Comparison of ENCODE assay signal across 8 mouse cellular contexts in genomic region chr7:90460930-90461329, GRCm38 (mm10). TPM values are rescaled to one million over a fixed set of nuclear protein-coding genes. Genes with fewer than 3 reads are reported as not detected.
DNase-seq lines count a peak whose midpoint lies in the region; ATAC-seq and TF ChIP-seq lines count a peak whose summit lies in the region.

No protein-coding gene starts in this region.

- H3K4me1 ChIP-seq in forebrain, embryonic 12.5 days: peaks cover 9% of the 10 kb centered on the region
- H3K4me1 ChIP-seq in forebrain, embryonic 13.5 days: peaks cover 6% of the 10 kb centered on the region
- peaks cover 17% of the 10 kb centered on the region for H3K4me1 ChIP-seq in embryonic facial prominence, embryonic 10.5 days
- peaks cover 5% of the 10 kb centered on the region for H3K4me1 ChIP-seq in intestine, embryonic 14.5 days (replicated peaks; ENCODE audit: control insufficient read depth, insufficient read depth, low read length)
- H3K4me1 ChIP-seq in stomach, postnatal 0 days (replicated peaks; ENCODE audit: control insufficient read depth, insufficient read depth): peaks cover 2% of the 10 kb centered on the region; the same call in 1 of the 2 replicates

- peaks cover 8% of the 10 kb centered on the region; the same call in 1 of the 2 replicates for H3K27me3 ChIP-seq in forebrain, embryonic 12.5 days
- 0 out of 2 replicates have a peak, but pooled peaks cover 2% of the 10 kb centered on the region for H3K27me3 ChIP-seq in forebrain, embryonic 13.5 days
- H3K27me3 ChIP-seq in embryonic facial prominence, embryonic 10.5 days (replicated peaks; ENCODE audit: low read depth, poor library complexity, severe bottlenecking): no peaks in the 10 kb centered on the region
- H3K27me3 ChIP-seq in intestine, embryonic 14.5 days (replicated peaks; ENCODE audit: control insufficient read depth, insufficient read depth, low read length): no peaks in the 10 kb centered on the region
- H3K27me3 ChIP-seq in stomach, postnatal 0 days (ENCODE audit: control insufficient read depth, insufficient read depth, low read length): no peaks in the 10 kb centered on the region

- H3K4me3 ChIP-seq in forebrain, embryonic 12.5 days (replicated peaks): no peak overlapping the region
- H3K4me3 ChIP-seq in forebrain, embryonic 13.5 days: no peak overlapping the region
- peak overlapping the region; percentile 13 for H3K4me3 ChIP-seq in embryonic facial prominence, embryonic 10.5 days
- H3K4me3 ChIP-seq in intestine, embryonic 14.5 days (ENCODE audit: low read depth, low read length): no peak overlapping the region
- H3K4me3 ChIP-seq in stomach, postnatal 0 days (ENCODE audit: low read depth, low read length): no peak overlapping the region

- H3K9me3 ChIP-seq in forebrain, embryonic 12.5 days: no peaks in the 10 kb centered on the region
- H3K9me3 ChIP-seq in forebrain, embryonic 13.5 days (replicated peaks): no peaks in the 10 kb centered on the region
- H3K9me3 ChIP-seq in embryonic facial prominence, embryonic 10.5 days: no peaks in the 10 kb centered on the region
- H3K9me3 ChIP-seq in intestine, embryonic 14.5 days (ENCODE audit: control insufficient read depth, low read length): no peaks in the 10 kb centered on the region
- H3K9me3 ChIP-seq in stomach, postnatal 0 days (ENCODE audit: control insufficient read depth, low read length): no peaks in the 10 kb centered on the region

- no peaks in the 10 kb centered on the region for H3K36me3 ChIP-seq in forebrain, embryonic 12.5 days (replicated peaks)
- H3K36me3 ChIP-seq in forebrain, embryonic 13.5 days (ENCODE audit: poor library complexity, severe bottlenecking): no peaks in the 10 kb centered on the region
- no peaks in the 10 kb centered on the region for H3K36me3 ChIP-seq in embryonic facial prominence, embryonic 10.5 days (replicated peaks)
- no peaks in the 10 kb centered on the region for H3K36me3 ChIP-seq in intestine, embryonic 14.5 days (ENCODE audit: control insufficient read depth, insufficient read depth, low read length)
- H3K36me3 ChIP-seq in stomach, postnatal 0 days (ENCODE audit: control insufficient read depth, insufficient read depth, low read length): no peaks in the 10 kb centered on the region

- no peak overlapping the region for H3K9ac ChIP-seq in forebrain, embryonic 12.5 days
- H3K9ac ChIP-seq in forebrain, embryonic 13.5 days: no peak overlapping the region
- H3K9ac ChIP-seq in intestine, embryonic 14.5 days (ENCODE audit: low read length): no peak overlapping the region
- H3K9ac ChIP-seq in stomach, postnatal 0 days (ENCODE audit: low read length): peak overlapping the region; percentile 23; the same call in 1 of the 2 replicates

- ATAC-seq in forebrain, embryonic 12.5 days (ENCODE audit: low FRiP score): no peak
- no peak for ATAC-seq in forebrain, embryonic 13.5 days
- peak; percentile 37 for ATAC-seq in CD4-positive, CD25-positive, alpha-beta regulatory T cell, adult 4 months
- ATAC-seq in intestine, embryonic 14.5 days (replicated peaks; ENCODE audit: low FRiP score, low TSS enrichment, low read depth): no peak
- ATAC-seq in stomach, postnatal 0 days (ENCODE audit: low FRiP score, low TSS enrichment): 0 out of 2 replicates have a peak, but pooled peaks have one; percentile 26

- peak; percentile 50 for DNase-seq in embryonic facial prominence, embryonic 10.5 days (ENCODE audit: low spot score)
- peak; percentile 56 for DNase-seq in intestine, embryonic 14.5 days (ENCODE audit: low spot score)
- DNase-seq in lung, postnatal 14 days: peak; percentile 49
- peak; percentile 55 for DNase-seq in stomach, postnatal 0 days (ENCODE audit: low spot score)
- no peak for DNase-seq in ovary, adult 18-20 months (ENCODE audit: low spot score)

- peak overlapping the region; percentile 22; the same call in 1 of the 2 replicates for H3K4me2 ChIP-seq in forebrain, embryonic 12.5 days
- no peak overlapping the region for H3K4me2 ChIP-seq in forebrain, embryonic 13.5 days
- H3K4me2 ChIP-seq in intestine, embryonic 14.5 days (ENCODE audit: low read length): no peak overlapping the region
- no peak overlapping the region; the same call in 1 of the 2 replicates for H3K4me2 ChIP-seq in stomach, postnatal 0 days (replicated peaks; ENCODE audit: low read depth)

- WGBS in forebrain, embryonic 12.5 days: 19% methylated on average over 14 of the region's 14 CpGs
- WGBS in forebrain, embryonic 13.5 days: 24% methylated on average over 14 of the region's 14 CpGs
- WGBS in embryonic facial prominence, embryonic 10.5 days: 20% methylated on average over 14 of the region's 14 CpGs
- 20% methylated on average over 14 of the region's 14 CpGs for WGBS in intestine, embryonic 14.5 days
- 20% methylated on average over 14 of the region's 14 CpGs for WGBS in stomach, postnatal 0 days

- TF ChIP-seq EP300 in stomach, postnatal 0 days (optimal IDR thresholded peaks at IDR 0.05): no peak

- TF ChIP-seq CTCF in stomach, postnatal 0 days (IDR thresholded peaks at IDR 0.05; ENCODE audit: low read depth): peak; percentile 62

- H3K27ac ChIP-seq in forebrain, embryonic 12.5 days: no peak overlapping the region
- no peak overlapping the region for H3K27ac ChIP-seq in forebrain, embryonic 13.5 days
- H3K27ac ChIP-seq in embryonic facial prominence, embryonic 10.5 days (replicated peaks): no peak overlapping the region
- no peak overlapping the region for H3K27ac ChIP-seq in intestine, embryonic 14.5 days (ENCODE audit: low read depth)
- no peak overlapping the region for H3K27ac ChIP-seq in stomach, postnatal 0 days (replicated peaks)

RNA-seq across cellular contexts. Expression of gene Tmem126a, which starts 3.9 kb away (rescaled TPM):
- 113 and 119 TPM in 2 replicates for polyA plus RNA-seq in forebrain, embryonic 12.5 days (2016; fragmentation: Nextera tagmentation; extraction: Ambion mirVana)
- 123 and 127 TPM in 2 replicates for polyA plus RNA-seq in forebrain, embryonic 13.5 days (2015; fragmentation: Nextera tagmentation; extraction: Ambion mirVana)
- 10 to 100 TPM; 67.2 to 77.1 TPM for polyA plus RNA-seq in CD4-positive, CD25-positive, alpha-beta regulatory T cell, adult 4 months (2017; shearing (Covaris generic))
- 119 and 120 TPM in 2 replicates for polyA plus RNA-seq in embryonic facial prominence, embryonic 10.5 days (2016; fragmentation: Nextera tagmentation; extraction: Ambion mirVana)
- polyA plus RNA-seq in intestine, embryonic 14.5 days (2014; fragmentation: Nextera tagmentation; extraction: Ambion mirVana): 118 and 124 TPM in 2 replicates
- 85.9 and 86.5 TPM in 2 replicates for polyA plus RNA-seq in stomach, postnatal 0 days (2015; fragmentation: Nextera tagmentation; extraction: Ambion mirVana)

RNA-seq across cellular contexts. Expression of gene Tmem126b, which starts 14.9 kb away (rescaled TPM):
- polyA plus RNA-seq in forebrain, embryonic 12.5 days (2016; fragmentation: Nextera tagmentation; extraction: Ambion mirVana): 33.0 and 36.7 TPM in 2 replicates
- 35.1 and 35.3 TPM in 2 replicates for polyA plus RNA-seq in forebrain, embryonic 13.5 days (2015; fragmentation: Nextera tagmentation; extraction: Ambion mirVana)
- 10 to 100 TPM; 40.1 to 42.2 TPM for polyA plus RNA-seq in CD4-positive, CD25-positive, alpha-beta regulatory T cell, adult 4 months (2017; shearing (Covaris generic))
- 35.2 and 36.2 TPM in 2 replicates for polyA plus RNA-seq in embryonic facial prominence, embryonic 10.5 days (2016; fragmentation: Nextera tagmentation; extraction: Ambion mirVana)
- polyA plus RNA-seq in intestine, embryonic 14.5 days (2014; fragmentation: Nextera tagmentation; extraction: Ambion mirVana): 29.1 and 34.4 TPM in 2 replicates
- polyA plus RNA-seq in stomach, postnatal 0 days (2015; fragmentation: Nextera tagmentation; extraction: Ambion mirVana): 18.9 and 19.3 TPM in 2 replicates

RNA-seq across cellular contexts. Expression of gene Dlg2, which starts 15.5 kb away (rescaled TPM):
- polyA plus RNA-seq in forebrain, embryonic 12.5 days (2016; fragmentation: Nextera tagmentation; extraction: Ambion mirVana): 5.9 and 6.5 TPM in 2 replicates
- polyA plus RNA-seq in forebrain, embryonic 13.5 days (2015; fragmentation: Nextera tagmentation; extraction: Ambion mirVana): 10.1 and 11.7 TPM in 2 replicates
- under 1 TPM; 0.50 to 0.86 TPM for polyA plus RNA-seq in CD4-positive, CD25-positive, alpha-beta regulatory T cell, adult 4 months (2017; shearing (Covaris generic))
- 1.3 and 1.7 TPM in 2 replicates for polyA plus RNA-seq in embryonic facial prominence, embryonic 10.5 days (2016; fragmentation: Nextera tagmentation; extraction: Ambion mirVana)
- polyA plus RNA-seq in intestine, embryonic 14.5 days (2014; fragmentation: Nextera tagmentation; extraction: Ambion mirVana): 6.3 and 9.1 TPM in 2 replicates
- polyA plus RNA-seq in stomach, postnatal 0 days (2015; fragmentation: Nextera tagmentation; extraction: Ambion mirVana): 9.8 and 12.8 TPM in 2 replicates

RNA-seq across cellular contexts. Expression of gene Crebzf, which starts 18.4 kb away (rescaled TPM):
- 58.3 and 61.5 TPM in 2 replicates for polyA plus RNA-seq in forebrain, embryonic 12.5 days (2016; fragmentation: Nextera tagmentation; extraction: Ambion mirVana)
- 28.1 and 36.4 TPM in 2 replicates for polyA plus RNA-seq in forebrain, embryonic 13.5 days (2015; fragmentation: Nextera tagmentation; extraction: Ambion mirVana)
- polyA plus RNA-seq in CD4-positive, CD25-positive, alpha-beta regulatory T cell, adult 4 months (2017; shearing (Covaris generic)): 10 to 100 TPM; 13.7 to 29.0 TPM
- 26.2 and 27.1 TPM in 2 replicates for polyA plus RNA-seq in embryonic facial prominence, embryonic 10.5 days (2016; fragmentation: Nextera tagmentation; extraction: Ambion mirVana)
- 38.2 and 43.7 TPM in 2 replicates for polyA plus RNA-seq in intestine, embryonic 14.5 days (2014; fragmentation: Nextera tagmentation; extraction: Ambion mirVana)
- polyA plus RNA-seq in stomach, postnatal 0 days (2015; fragmentation: Nextera tagmentation; extraction: Ambion mirVana): 20.6 and 21.3 TPM in 2 replicates

RNA-seq across cellular contexts. Expression of gene Ccdc89, which starts 34.6 kb away (rescaled TPM):
- polyA plus RNA-seq in forebrain, embryonic 12.5 days (2016; fragmentation: Nextera tagmentation; extraction: Ambion mirVana): 2.4 and 2.6 TPM in 2 replicates
- 1.3 and 2.3 TPM in 2 replicates for polyA plus RNA-seq in forebrain, embryonic 13.5 days (2015; fragmentation: Nextera tagmentation; extraction: Ambion mirVana)
- not detected for polyA plus RNA-seq in CD4-positive, CD25-positive, alpha-beta regulatory T cell, adult 4 months (2017; shearing (Covaris generic))
- polyA plus RNA-seq in embryonic facial prominence, embryonic 10.5 days (2016; fragmentation: Nextera tagmentation; extraction: Ambion mirVana): 1.9 and 3.0 TPM in 2 replicates
- 1.3 and 1.6 TPM in 2 replicates for polyA plus RNA-seq in intestine, embryonic 14.5 days (2014; fragmentation: Nextera tagmentation; extraction: Ambion mirVana)
- 0.56 and 0.91 TPM in 2 replicates for polyA plus RNA-seq in stomach, postnatal 0 days (2015; fragmentation: Nextera tagmentation; extraction: Ambion mirVana)

Comparison
In these comparisons a context has a peak if more than half of its experiments do, and no peak if none do; other contexts are left out.
1. ATAC-seq: peak in CD4-positive, CD25-positive, alpha-beta regulatory T cell, adult 4 months (single experiment) and stomach, postnatal 0 days (single experiment); none in forebrain, embryonic 12.5 days (single experiment), forebrain, embryonic 13.5 days (single experiment) and intestine, embryonic 14.5 days (single experiment).